Mouse (Mus musculus) heart, postnatal 0 days (tissue): ENCODE measurements around the gene Gm6408. TPM values are rescaled to one million over a fixed set of nuclear protein-coding genes. Genes with fewer than 3 reads are reported as not detected.
"Not testable (repeated sequence)": the region's sequence is repeated elsewhere in the genome, so short reads cannot be mapped to it uniquely, and the experiment has no call there.

Experiments
- ATAC-seq: fragments of 200-750 bp; cut with Nextera tagmentation; 2 replicates; pipeline ENCODE4 v1.8.0; 2017; ENCODE audit warnings: low read depth, moderate number of reproducible peaks, moderate library complexity; ENCODE audit not compliant: insufficient read depth
- DNase-seq: peaks from one replicate; pipeline ENCODE4 v3.0.0-alpha.2; 2016; ENCODE audit warnings: low spot score
- H3K27ac ChIP-seq: fragments of 300-500 bp; sonication (generic); 2 replicates; pipeline ENCODE4 v1.5.1; 2014; ENCODE audit warnings: low read depth, mild to moderate bottlenecking
- H3K27me3 ChIP-seq: fragments of 300-500 bp; sonication (generic); 2 replicates; pipeline ENCODE4 v1.6.1; 2014; ENCODE audit warnings: low read length, mixed read lengths; ENCODE audit not compliant: control insufficient read depth, insufficient read depth
- H3K36me3 ChIP-seq: fragments of 300-500 bp; sonication (generic); replicated peaks from 2 replicates; pipeline ENCODE4 v1.6.1; 2014; ENCODE audit warnings: low read length, mixed read lengths; ENCODE audit not compliant: control insufficient read depth, insufficient read depth
- H3K4me1 ChIP-seq: fragments of 300-500 bp; sonication (generic); 2 replicates; pipeline ENCODE4 v1.6.1; 2014; ENCODE audit warnings: antibody characterized with exemption; ENCODE audit not compliant: control insufficient read depth, insufficient read depth
- H3K4me2 ChIP-seq: fragments of 300-500 bp; sonication (generic); 2 replicates; pipeline ENCODE4 v1.6.1; 2014; ENCODE audit warnings: low read depth, mild to moderate bottlenecking, low read length, moderate library complexity
- H3K4me3 ChIP-seq: fragments of 300-500 bp; sonication (generic); 2 replicates; pipeline ENCODE4 v1.5.1; 2014; ENCODE audit warnings: low read depth, low read length
- H3K9ac ChIP-seq: fragments of 300-500 bp; sonication (generic); replicated peaks from 2 replicates; pipeline ENCODE4 v1.6.1; 2014; ENCODE audit warnings: low read depth, low read length, mixed read lengths
- H3K9me3 ChIP-seq: fragments of 300-500 bp; sonication (generic); replicated peaks from 2 replicates; pipeline ENCODE4 v1.6.1; 2016; ENCODE audit warnings: low read length; ENCODE audit not compliant: control insufficient read depth
- CTCF ChIP-seq: IDR thresholded peaks from 2 replicates; pipeline ENCODE4 v1.5.1; 2016; ENCODE audit warnings: antibody characterized with exemption, control low read depth, low read depth
- EP300 ChIP-seq: IDR thresholded peaks from 2 replicates; pipeline ENCODE4 v1.6.1; 2016; ENCODE audit warnings: antibody characterized with exemption, low read depth
- WGBS: fragments of 180-500 bp; shearing (Covaris S2); extraction: QIAGEN DNeasy Blood & Tissue Kit; methylation state at CpG from one replicate; pipeline ENCODE4 v1.1.7; 2014; 5-methylcytosine and 5-hydroxymethylcytosine counted together
- polyA plus RNA-seq: library from polyadenylated mRNA; unstranded; fragments of >200 nt; fragmentation: Nextera tagmentation; extraction: Ambion mirVana; gene quantifications from 2 replicates; pipeline ENCODE4 v1.2.1, GENCODE M21; 2015
- total RNA-seq: library from RNA; depleted of rRNA; stranded (reverse); fragments of >200 nt; gene quantifications from 2 replicates; pipeline ENCODE4 v1.2.3, GENCODE M21; 2014; ENCODE audit warnings: low replicate concordance

Gene Gm6408
- total and polyA plus RNA-seq, 2 experiments from 2014 or later, result not detected

GRCm38 (mm10) chr5:146468311-146468710 is 13.5 kb upstream of the Gm6408 start:
- ATAC-seq (no peak), DNase-seq (no peak)
- Histone ChIP-seq H3K4me3 (no peak overlapping the region), H3K27ac (no peak overlapping the region), H3K4me2 (no peak overlapping the region), H3K27me3 (0 out of 2 replicates have a peak, but pooled peaks cover 3% of the 10 kb centered on the region), H3K9me3 (no peaks in the 10 kb centered on the region), H3K36me3 (no peaks in the 10 kb centered on the region), H3K9ac (no peak overlapping the region), H3K4me1 (no peaks in the 10 kb centered on the region)
- WGBS, result 87% methylated on average over 9 of the region's 9 CpGs
- TF ChIP-seq EP300, result no peak
- TF ChIP-seq CTCF, result no peak

- Histone ChIP-seq H3K4me3 (no peak overlapping the region), H3K36me3 (no peaks in the 10 kb centered on the region), H3K4me1 (no peaks in the 10 kb centered on the region), H3K9ac (no peak overlapping the region), H3K27me3 (0 out of 2 replicates have a peak, but pooled peaks cover 3% of the 10 kb centered on the region), H3K9me3 (no peaks in the 10 kb centered on the region), H3K4me2 (no peak overlapping the region), H3K27ac (no peak overlapping the region)
- WGBS, result 86% methylated on average over 9 of the region's 9 CpGs
- no peak for TF ChIP-seq CTCF
- TF ChIP-seq EP300, result no peak
- DNase-seq (no peak), ATAC-seq (no peak)
These were observed 10.9 kb upstream of the Gm6408 start for GRCm38 (mm10) chr5:146470821-146471220.

- Histone ChIP-seq H3K4me3 (no peak overlapping the region), H3K4me2 (no peak overlapping the region), H3K9ac (no peak overlapping the region), H3K27ac (no peak overlapping the region), H3K4me1 (no peaks in the 10 kb centered on the region), H3K36me3 (no peaks in the 10 kb centered on the region), H3K27me3 (0 out of 2 replicates have a peak, but pooled peaks cover 3% of the 10 kb centered on the region), H3K9me3 (no peaks in the 10 kb centered on the region)
- DNase-seq (no peak), ATAC-seq (no peak)
- TF ChIP-seq CTCF (no peak), EP300 (no peak)
- WGBS, result 68% methylated on average over 5 of the region's 5 CpGs
These were observed 10.5 kb upstream of the Gm6408 start for GRCm38 (mm10) chr5:146471311-146471710.

GRCm38 (mm10) chr5:146471821-146472220 is 9.9 kb upstream of the Gm6408 start:
- no peak for TF ChIP-seq EP300
- TF ChIP-seq CTCF, result no peak
- H3K4me2 ChIP-seq, result no peak overlapping the region
- ATAC-seq (no peak), DNase-seq (no peak)
- 90% methylated on average over 12 of the region's 12 CpGs for WGBS
- 0 out of 2 replicates have a peak, but pooled peaks cover 3% of the 10 kb centered on the region for H3K27me3 ChIP-seq
- no peaks in the 10 kb centered on the region for H3K4me1 ChIP-seq
- no peaks in the 10 kb centered on the region for H3K36me3 ChIP-seq
- H3K4me3 ChIP-seq, result no peak overlapping the region
- H3K9me3 ChIP-seq, result no peaks in the 10 kb centered on the region
- no peak overlapping the region for H3K9ac ChIP-seq
- no peak overlapping the region for H3K27ac ChIP-seq

- WGBS, result 6% methylated on average over 4 of the region's 4 CpGs
- peak; percentile 53 for TF ChIP-seq CTCF
- H3K4me3 ChIP-seq, H3K4me1 ChIP-seq, H3K27ac ChIP-seq, ATAC-seq, DNase-seq, H3K9ac ChIP-seq, H3K27me3 ChIP-seq, H3K36me3 ChIP-seq, H3K9me3 ChIP-seq, H3K4me2 ChIP-seq: not testable (repeated sequence)
These were observed 2.2 kb upstream of the Gm6408 start for GRCm38 (mm10) chr5:146479564-146479963.

- not testable (repeated sequence) for H3K36me3 ChIP-seq, H3K9me3 ChIP-seq, H3K27ac ChIP-seq, ATAC-seq, H3K9ac ChIP-seq, H3K4me3 ChIP-seq, DNase-seq, H3K4me2 ChIP-seq, H3K27me3 ChIP-seq, H3K4me1 ChIP-seq
- 6% methylated on average over 3 of the region's 4 CpGs for WGBS
- TF ChIP-seq CTCF, result peak; percentile 20; the same call in 1 of the 2 replicates
These were observed 7.2 kb downstream of the Gm6408 start for GRCm38 (mm10) chr5:146488959-146489358.

- not testable (repeated sequence) for DNase-seq, H3K4me2 ChIP-seq, H3K27ac ChIP-seq, H3K4me3 ChIP-seq, H3K9me3 ChIP-seq, H3K27me3 ChIP-seq, H3K9ac ChIP-seq, H3K36me3 ChIP-seq, H3K4me1 ChIP-seq, ATAC-seq
- WGBS, result no CpG with 5 or more reads among the region's 5 CpGs
These were observed 9.3 kb downstream of the Gm6408 start, which contains the start of gene Gm6370 for GRCm38 (mm10) chr5:146491063-146491462. Gm6370 (plus strand) TSS chr5:146491363.

- H3K4me1 ChIP-seq, H3K9ac ChIP-seq, ATAC-seq, DNase-seq, H3K36me3 ChIP-seq, H3K4me2 ChIP-seq, H3K9me3 ChIP-seq, H3K27me3 ChIP-seq, H3K4me3 ChIP-seq, H3K27ac ChIP-seq: not testable (repeated sequence)
- WGBS, result no CpG with 5 or more reads among the region's 5 CpGs
These were observed 20.3 kb downstream of the Gm6408 start, which contains the start of gene 4930449I24Rik for GRCm38 (mm10) chr5:146502099-146502498. 4930449I24Rik (plus strand) TSS chr5:146502399.
